Mouse (Mus musculus) cortical plate, adult 2 months (tissue): ENCODE data around the gene Syngr2.

Experiments used
- CTCF ChIP-seq: fragments of 200-500 bp; IDR thresholded peaks from 2 replicates; pipeline ENCODE4 v1.5.1; 2011; ENCODE audit warnings: mild to moderate bottlenecking, control low read depth, low read length; ENCODE audit not compliant: insufficient read depth; ENCODE audit errors: extremely low read depth
- POLR2A ChIP-seq: fragments of 200-500 bp; IDR thresholded peaks from 2 replicates; pipeline ENCODE4 v1.6.1; 2011; ENCODE audit warnings: mild to moderate bottlenecking, low read length, control low read depth; ENCODE audit not compliant: insufficient read depth; ENCODE audit errors: extremely low read depth

DNA sequence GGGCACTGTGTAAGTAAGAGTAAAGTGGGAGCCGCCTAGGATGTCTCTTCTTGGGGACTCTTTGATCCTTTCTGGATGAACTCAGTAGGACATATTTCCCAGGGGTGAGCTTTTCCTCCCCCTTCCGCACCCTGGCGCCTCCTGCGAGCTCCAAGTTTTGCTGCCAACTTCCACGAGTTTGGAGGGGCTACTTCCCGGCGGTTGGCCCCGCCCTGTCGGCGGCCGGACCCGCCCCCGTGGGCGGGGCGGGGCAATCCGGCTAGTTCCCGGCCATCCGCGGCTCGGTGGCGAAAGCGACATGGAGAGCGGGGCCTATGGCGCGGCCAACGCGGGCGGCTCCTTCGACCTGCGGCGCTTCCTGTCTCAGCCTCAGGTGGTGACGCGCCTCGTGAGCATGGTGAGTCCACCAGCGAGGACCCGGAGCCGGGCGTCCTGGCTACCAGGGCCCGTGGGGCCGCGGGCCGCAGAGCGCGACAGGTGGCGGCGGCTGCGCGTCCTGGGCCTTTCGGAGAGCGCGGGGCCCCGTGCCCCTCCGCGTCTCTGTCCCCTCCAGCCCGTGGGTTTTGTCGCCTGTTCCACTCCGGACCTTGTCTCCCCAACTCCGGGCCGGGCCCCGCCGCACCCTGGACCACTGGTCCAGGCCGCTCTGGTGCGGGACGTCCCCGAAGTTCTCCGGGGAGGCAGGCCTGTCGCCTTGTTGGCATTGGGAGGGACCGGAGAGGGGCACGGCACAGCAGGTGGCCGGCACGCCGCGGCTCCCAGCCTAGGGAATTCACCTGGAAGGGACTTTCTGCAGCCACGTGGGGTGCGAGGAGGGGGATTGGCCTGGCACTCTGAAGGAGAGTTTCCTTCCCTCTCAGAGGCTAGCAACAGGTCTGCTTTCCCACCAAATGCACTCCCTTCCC, at the start of gene Syngr2, which contains the start of gene Gm20708:
- TF ChIP-seq CTCF (no peak), POLR2A (no peak)
